Mouse (Mus musculus) thymus, adult 2 months (tissue): Measurements from ENCODE around the gene Gcc2.

Experiments used
- CTCF ChIP-seq: fragments of 200-500 bp; IDR thresholded peaks from 2 replicates; pipeline ENCODE4 v1.5.1; 2012; ENCODE audit warnings: mild to moderate bottlenecking, control low read depth, low read length, moderate library complexity, borderline replicate concordance; ENCODE audit not compliant: control insufficient read depth, poor library complexity, insufficient read depth; ENCODE audit errors: extremely low read depth
- POLR2A ChIP-seq: fragments of 200-500 bp; IDR thresholded peaks from 2 replicates; pipeline ENCODE4 v1.6.1; 2012; ENCODE audit warnings: mild to moderate bottlenecking, low read length, control low read depth, moderate library complexity; ENCODE audit not compliant: control insufficient read depth, poor library complexity, insufficient read depth; ENCODE audit errors: extremely low read depth

DNA sequence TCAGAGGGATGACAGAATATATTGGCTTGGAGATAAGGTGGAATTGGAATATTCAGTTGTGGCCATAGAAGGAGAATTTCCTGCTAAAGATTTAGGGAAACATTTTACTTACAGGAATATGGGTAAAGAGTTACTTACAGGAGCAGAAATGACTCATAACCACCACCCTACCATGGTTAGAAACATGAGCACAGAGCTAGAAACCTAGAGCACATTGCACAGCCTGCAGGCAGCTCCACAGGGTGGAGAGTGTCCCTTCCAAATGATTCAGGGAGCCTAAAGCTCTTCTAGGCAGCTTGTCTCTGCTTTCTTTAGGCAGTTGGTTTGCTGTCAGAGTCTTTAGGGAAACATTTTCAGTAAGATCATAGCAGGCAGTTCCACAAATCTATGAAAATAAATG, 76.4 kb downstream of the Gcc2 start:
- TF ChIP-seq CTCF (no peak), POLR2A (no peak)
